Mouse (Mus musculus) gastrocnemius, postnatal 36 days (tissue): ENCODE data around the gene Top3b. TPM values are rescaled to one million over a fixed set of nuclear protein-coding genes. Genes with fewer than 3 reads are reported as not detected.
"Not testable (repeated sequence)": the region's sequence is repeated elsewhere in the genome, so short reads cannot be mapped to it uniquely, and the experiment has no call there.

Experiments
- DNase-seq, 2 experiments: peaks; one replicate each; pipeline ENCODE4 v3.0.0; 2022
- intact Hi-C: fragments of 180-260 bp; cut with DNase I; formaldehyde crosslinking; loops from one replicate; pipeline ENCODE4 v1.15.1; 2025
- total RNA-seq, 2 experiments: library from RNA; stranded (reverse); gene quantifications; 2 replicates each; pipeline ENCODE4 v1.2.3; 2021

The Top3b gene
- total RNA-seq, 2 experiments from 2014 or later = 17.3 to 20.0 TPM

GRCm38 (mm10) chr16:16896382-16897055 lies 26.0 kb downstream of the Top3b start, which contains the start of gene Ppm1f:
Gene Ppm1f, plus strand, starts transcription at chr16:16896469.
- DNase-seq = peak; percentile 92 to 94
- intact Hi-C loops = no loop called here

DNA sequence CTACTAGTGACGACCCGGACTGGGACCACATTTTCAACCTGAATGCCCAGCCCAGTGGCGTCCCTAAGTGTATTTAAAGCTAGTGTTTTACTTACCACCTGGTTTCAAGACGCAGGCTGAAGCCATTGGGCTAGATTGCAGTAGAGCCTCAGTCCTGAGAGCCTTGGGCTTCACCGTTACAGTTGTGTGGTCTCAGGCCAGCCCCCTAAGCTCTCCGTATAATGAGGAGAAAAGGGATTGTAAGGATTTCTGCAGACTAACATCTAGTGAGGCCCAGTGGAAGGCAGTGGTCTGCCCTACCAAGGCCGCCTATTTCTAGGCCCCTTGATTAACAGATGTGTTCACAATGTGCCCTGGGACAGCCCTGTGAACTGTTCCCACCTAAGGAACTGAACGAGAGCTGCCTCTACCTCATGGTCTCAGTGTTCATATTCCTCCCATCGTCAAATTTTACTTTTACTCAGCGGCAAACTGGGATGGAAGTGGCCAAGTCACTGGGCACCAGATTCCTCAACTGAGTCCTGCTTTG lies 26.6 kb downstream of the Top3b start:
- no peak for DNase-seq
- intact Hi-C loops = no loop called here

- intact Hi-C loops = no loop called here
- no peak for DNase-seq
Observed at GRCm38 (mm10) chr16:16902329-16902728, 31.8 kb downstream of the Top3b start.

DNA sequence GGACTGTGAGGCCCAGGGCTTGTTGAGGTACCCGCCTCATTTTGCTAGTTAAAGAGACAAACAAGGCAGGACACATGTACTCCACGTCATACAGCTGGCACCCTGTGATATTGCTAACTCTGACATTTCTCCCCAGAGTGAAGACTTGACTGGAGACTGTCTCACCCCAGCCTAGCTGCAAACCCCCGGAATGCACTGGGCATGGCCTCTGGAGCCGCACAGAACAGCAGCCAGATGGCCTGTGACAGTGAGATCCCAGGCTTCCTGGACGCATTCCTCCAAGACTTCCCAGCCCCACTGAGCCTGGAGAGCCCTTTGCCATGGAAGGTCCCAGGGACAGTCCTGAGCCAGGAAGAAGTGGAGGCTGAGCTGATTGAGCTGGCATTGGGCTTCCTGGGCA lies 32.7 kb downstream of the Top3b start:
- intact Hi-C loops = no loop called here
- DNase-seq = no peak

DNA sequence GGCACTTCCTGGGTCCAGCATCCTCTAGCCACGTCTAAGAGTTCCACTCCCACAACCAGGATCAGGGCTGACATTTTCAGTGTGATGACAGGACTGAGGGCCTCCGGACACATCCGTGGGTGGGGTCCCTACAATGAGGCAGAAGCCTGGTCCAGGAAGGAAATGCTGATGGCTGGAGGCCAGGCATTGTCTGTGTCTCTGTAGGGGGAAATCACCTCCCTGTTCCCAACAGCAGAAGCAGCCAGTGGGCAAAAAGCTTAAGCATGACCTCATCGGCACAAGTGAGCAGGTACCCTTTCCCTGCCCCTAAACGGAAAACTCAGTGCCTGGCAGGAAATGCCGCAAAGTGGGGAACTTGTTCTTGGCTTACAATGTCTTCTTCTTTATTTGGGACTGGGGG lies 37.3 kb downstream of the Top3b start:
- DNase-seq = peak; percentile 30 to 57
- intact Hi-C loops = no loop called here

DNA sequence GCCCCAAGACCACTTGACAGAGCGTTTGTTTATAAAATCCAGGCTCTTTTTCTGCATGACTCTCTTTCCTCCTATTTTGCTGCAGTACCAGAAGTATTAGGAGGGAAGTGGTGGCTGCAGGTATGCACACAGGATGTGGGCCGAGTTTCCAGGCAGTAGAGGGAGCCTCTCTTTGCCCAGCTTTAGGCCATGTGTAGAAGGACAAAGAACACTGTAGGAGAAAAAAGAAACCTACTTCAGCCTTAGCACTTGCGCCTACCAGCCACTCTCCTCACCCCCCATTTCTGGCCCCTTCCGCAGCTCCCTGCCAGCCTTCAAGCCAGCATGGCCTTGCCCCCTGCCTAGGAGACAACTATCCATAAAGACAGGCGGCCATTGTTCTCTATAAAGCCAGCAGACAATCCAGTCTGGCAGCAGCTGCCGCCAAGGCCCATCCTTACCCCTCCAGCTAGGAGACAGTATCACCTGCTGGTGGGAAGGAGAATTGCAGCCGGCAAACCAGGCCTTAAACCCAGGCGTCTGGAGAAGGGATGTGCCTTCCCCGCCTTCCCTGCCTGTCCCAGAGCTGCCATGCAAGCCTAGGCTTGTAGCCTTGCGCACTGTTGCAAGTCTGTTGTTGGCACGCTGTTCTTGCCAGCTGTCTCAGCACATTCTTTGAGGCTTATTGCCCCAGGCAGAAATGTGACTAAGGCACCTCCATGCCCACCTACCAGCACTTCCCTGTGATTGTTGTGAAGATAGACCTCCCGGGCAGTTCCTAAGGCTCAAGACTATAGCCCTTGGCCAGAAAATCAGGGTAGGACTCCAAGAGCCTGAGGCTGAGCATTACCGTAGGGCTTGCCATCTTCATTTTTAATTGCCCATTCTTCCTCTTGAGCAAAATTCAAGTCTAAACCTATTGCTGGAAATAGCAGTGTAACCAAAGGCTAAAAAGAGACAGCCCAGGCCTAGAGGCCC lies 41.4 kb downstream of the Top3b start:
- intact Hi-C loops = loop anchor here (2.0 to 10.0 kb wide), 2 partner anchors 61 to 363 kb away; partner anchors contain the start of gene Tmem191c
- peak; percentile 60 to 67 for DNase-seq

DNA sequence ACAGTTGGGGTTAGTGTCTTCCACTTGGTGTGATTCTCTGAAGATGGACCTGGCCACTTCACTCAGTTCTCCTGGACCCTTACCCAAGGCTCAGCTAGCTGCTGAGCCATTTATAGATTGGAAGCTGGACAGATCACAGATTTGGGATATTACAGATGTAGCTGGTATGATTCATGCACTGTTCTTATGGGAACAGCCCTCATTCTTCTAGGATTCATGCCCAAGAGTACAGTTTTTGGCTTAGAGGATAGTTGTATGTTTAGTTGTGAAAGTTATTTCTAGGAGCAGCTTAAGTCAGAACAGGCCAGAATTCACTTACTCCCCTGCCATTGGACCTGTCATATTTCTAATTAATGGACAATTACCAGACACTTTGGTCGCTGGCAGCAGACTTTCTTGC lies 42.9 kb downstream of the Top3b start:
- intact Hi-C loops = loop anchor here (2.0 to 10.0 kb wide), 2 partner anchors 63 to 361 kb away; partner anchors contain the start of gene Tmem191c
- no peak for DNase-seq

GRCm38 (mm10) chr16:16918441-16919117 lies 48.0 kb downstream of the Top3b start:
- intact Hi-C loops = loop anchor here (10.0 kb wide), 1 partner anchor 356 kb away; the partner anchor contains the start of gene Tmem191c
- no peak for DNase-seq

GRCm38 (mm10) chr16:16921021-16921435 lies 50.5 kb downstream of the Top3b start:
- intact Hi-C loops = no loop called here

DNA sequence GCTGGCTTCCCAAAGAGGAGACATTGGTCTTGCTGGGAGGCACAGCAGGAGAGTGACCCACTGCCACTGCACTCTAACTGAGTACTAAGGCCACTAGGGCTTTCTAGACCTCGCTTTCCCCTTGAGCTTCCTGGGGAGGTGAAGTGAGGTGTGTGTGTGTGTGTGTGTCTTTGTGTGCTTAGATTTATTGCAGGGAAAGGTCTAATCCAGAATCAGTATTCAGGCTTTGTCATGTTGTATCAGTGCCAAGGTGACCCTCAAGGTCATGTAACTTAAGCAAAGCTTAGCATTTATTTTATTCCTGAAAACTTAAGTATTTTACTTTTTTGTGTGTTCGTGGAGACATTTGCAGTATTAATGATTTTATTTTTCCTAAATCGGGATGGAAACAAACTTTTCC lies 53.9 kb downstream of the Top3b start:
- intact Hi-C loops = no loop called here

More at GRCm38 (mm10) chr16:16921021-16921435, 50.5 kb downstream of the Top3b start:
- DNase-seq = peak in 1 of 2 experiments; percentile 30

DNA sequence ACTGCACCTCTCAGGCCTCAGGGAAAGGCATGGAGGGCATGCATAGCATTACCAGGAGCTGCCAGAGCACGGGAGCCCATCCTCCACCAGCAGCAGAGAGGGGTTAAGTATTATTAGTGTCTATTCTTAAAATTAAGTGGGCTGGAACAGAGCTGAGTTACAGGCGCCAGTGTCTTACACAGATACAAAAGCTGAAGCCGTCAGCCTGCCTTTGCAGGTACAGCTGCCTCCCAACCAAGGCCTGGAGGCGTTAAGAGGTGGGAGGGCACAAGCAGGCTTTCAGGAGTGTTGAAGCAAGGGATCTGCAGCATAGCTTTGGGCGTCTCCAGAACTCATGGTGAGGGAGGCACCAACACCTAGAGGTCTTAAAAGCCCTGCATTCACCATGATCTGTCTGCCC lies 56.0 kb downstream of the Top3b start:
- DNase-seq = no peak
- intact Hi-C loops = no loop called here

More for the DNA sequence above, 53.9 kb downstream of the Top3b start:
- DNase-seq = no peak

GRCm38 (mm10) chr16:16928908-16929307 lies 58.4 kb downstream of the Top3b start:
- DNase-seq, intact Hi-C loops: not testable (repeated sequence)

DNA sequence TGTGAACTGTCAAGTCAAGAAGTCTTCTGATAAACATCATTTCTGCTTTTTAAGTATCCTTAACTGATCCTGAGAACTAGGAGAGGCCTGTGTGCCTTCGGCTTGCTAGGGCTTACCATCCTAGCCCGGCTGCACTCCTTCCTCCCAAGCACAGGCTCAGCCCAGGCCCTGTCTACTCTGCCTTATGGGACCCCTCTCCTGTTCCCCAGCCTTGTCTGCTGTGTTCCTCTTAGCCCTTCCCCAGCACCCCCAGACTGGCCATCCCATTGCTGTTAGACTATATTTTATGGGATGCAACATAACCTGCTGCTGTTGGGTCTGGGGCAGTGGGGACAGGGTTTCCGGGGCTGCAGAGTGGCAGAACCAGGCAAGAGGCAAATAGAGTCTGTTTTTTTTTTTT lies 59.8 kb downstream of the Top3b start:
- intact Hi-C loops = no loop called here

DNA sequence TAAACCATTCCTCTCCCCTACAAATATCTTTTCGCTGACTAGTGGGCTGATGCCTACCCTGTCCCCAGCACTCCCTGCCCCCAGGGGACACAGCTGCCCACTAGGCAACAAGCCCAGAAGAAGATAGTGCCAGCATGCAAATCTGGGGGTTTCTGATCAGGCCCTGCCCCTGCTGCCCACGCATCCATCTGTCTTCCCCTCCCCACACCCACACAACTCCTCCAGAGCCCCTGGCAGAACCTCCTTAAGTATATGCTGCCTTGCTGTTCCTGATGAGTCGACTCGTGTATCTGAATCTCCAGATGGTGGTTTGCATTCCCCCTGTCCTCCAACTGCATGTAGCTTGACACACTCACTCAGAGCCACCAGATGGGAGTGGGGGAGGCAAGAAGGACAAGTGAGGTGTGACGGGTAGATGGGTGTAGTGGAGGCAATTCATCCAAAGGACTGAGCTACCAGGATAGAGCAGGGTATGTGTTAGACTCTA lies 60.3 kb downstream of the Top3b start:
- intact Hi-C loops = no loop called here
- no peak for DNase-seq

More for the DNA sequence above, 59.8 kb downstream of the Top3b start:
- no peak for DNase-seq

- no peak for DNase-seq
- intact Hi-C loops = no loop called here
Observed at GRCm38 (mm10) chr16:16939543-16939942, 69.0 kb downstream of the Top3b start.

- DNase-seq = no peak
- intact Hi-C loops = no loop called here
Observed at GRCm38 (mm10) chr16:16941078-16941477, 70.5 kb downstream of the Top3b start.
